ENCODE assay signal across 12 mouse cellular contexts in genomic region chr6:5812076-5812475, GRCm38 (mm10).
"Had no signal": no experiment of that assay in that cellular context is flagged by ENCODE, and none has a peak within 500 bp of the region (broad histone marks: within the 10 kb centered on the region; RNA-seq: fewer than 3 reads in every experiment).

No protein-coding gene starts in this region.

- DNase-seq: retina, postnatal 1 day; right cerebral cortex, adult 18-20 months; right cerebral cortex, postnatal 14 days; right cerebral cortex, postnatal 25 days; right cerebral cortex, postnatal 4 days; spleen, adult 18-20 months; thymus, adult 18-20 months; thymus, adult 2 months; thymus, postnatal 14 days; thymus, postnatal 25 days; thymus, postnatal 36 days; thymus, postnatal 4 days had no signal
